Mouse (Mus musculus) E14TG2a.4 (cell line): ENCODE data around the gene Hcrtr2.

Experiments used
- CTCF ChIP-seq: conservative IDR thresholded peaks from 2 replicates; pipeline ENCODE4 v1.5.1; 2014; ENCODE audit warnings: low read length
- POU5F1 ChIP-seq: IDR thresholded peaks from 2 replicates; pipeline ENCODE4 v1.6.1; 2014; ENCODE audit warnings: low read length, borderline replicate concordance

GRCm38 (mm10) chr9:76230400-76230799, 93.3 kb downstream of the Hcrtr2 start:
- TF ChIP-seq CTCF = no peak
- TF ChIP-seq POU5F1 = no peak
